Mouse (Mus musculus): ENCODE data around the gene Gm34653. TPM values are rescaled to one million over a fixed set of nuclear protein-coding genes. Genes with fewer than 3 reads are reported as not detected.

The Gm34653 gene
- not detected for polyA plus RNA-seq (2014; fragmentation: Illumina TruSeq; extraction: RNeasy Lipid Tissue Mini Kit (QIAGEN cat#74804); ENCODE audit: low read depth, low replicate concordance)

GRCm38 (mm10) chr2:34832766-34833457 lies at the start of gene Gm34653:
Gene Gm34653 (plus strand): TSS chr2:34833007.

GRCm38 (mm10) chr2:34799357-34800256 lies 33.2 kb upstream of the Gm34653 start, which contains the start of gene Rabepk:
Gene Rabepk (minus strand): TSS chr2:34799912.

GRCm38 (mm10) chr2:34825827-34826459 lies 6.9 kb upstream of the Gm34653 start, which contains the start of gene Fbxw2:
Gene Fbxw2 (minus strand): TSS chr2:34826311.

GRCm38 (mm10) chr2:34874271-34874670 lies 41.5 kb downstream of the Gm34653 start, which contains the start of gene Cutal:
Gene Cutal (plus strand): TSS chr2:34874396.

DNA sequence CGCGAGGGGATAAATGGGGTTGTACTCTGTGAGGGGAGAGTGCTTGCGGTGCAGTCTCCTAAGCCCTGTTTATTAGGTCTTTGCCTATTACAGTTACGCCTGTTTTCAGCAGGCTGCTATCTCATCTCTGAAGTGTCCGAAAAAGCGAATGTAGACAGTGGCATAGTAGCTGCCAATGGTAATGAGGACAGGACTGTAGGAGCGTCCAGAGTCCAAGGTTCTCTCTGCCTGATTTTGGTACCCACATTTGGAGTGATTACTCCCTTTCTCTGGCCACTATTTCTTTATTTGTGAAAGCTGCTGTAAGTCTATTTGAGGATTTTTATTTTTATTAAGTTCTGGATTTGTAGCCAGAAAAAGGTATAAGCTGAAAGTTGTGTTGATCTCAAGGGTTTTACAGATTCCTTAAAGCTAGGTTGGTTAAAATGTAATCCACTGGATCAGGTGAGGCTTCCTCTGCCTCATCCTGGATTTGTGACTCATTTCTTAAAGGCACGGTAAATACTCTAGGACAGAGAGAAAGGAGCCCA lies 42.1 kb downstream of the Gm34653 start, which contains the start of gene Psmd5:
Gene Psmd5, minus strand, starts transcription at position 153 of the 530 bp plus-strand sequence.

Other genes starting within 250 kb of the Gm34653 start
- 44.0 TPM for gene Gapvd1, start 77.8 kb upstream of the Gm34653 start, polyA plus RNA-seq (2014; fragmentation: Illumina TruSeq; extraction: RNeasy Lipid Tissue Mini Kit (QIAGEN cat#74804); ENCODE audit: low read depth, low replicate concordance)
- gene Hspa5, start 61.0 kb upstream of the Gm34653 start, polyA plus RNA-seq (2014; fragmentation: Illumina TruSeq; extraction: RNeasy Lipid Tissue Mini Kit (QIAGEN cat#74804); ENCODE audit: low read depth, low replicate concordance): 1,035 TPM
- gene Rabepk, start 33.1 kb upstream of the Gm34653 start, polyA plus RNA-seq (2014; fragmentation: Illumina TruSeq; extraction: RNeasy Lipid Tissue Mini Kit (QIAGEN cat#74804); ENCODE audit: low read depth, low replicate concordance): 30.7 TPM
- gene Fbxw2, start 6.7 kb upstream of the Gm34653 start, polyA plus RNA-seq (2014; fragmentation: Illumina TruSeq; extraction: RNeasy Lipid Tissue Mini Kit (QIAGEN cat#74804); ENCODE audit: low read depth, low replicate concordance): 60.8 TPM
- gene Cutal, start 41.4 kb downstream of the Gm34653 start, polyA plus RNA-seq (2014; fragmentation: Illumina TruSeq; extraction: RNeasy Lipid Tissue Mini Kit (QIAGEN cat#74804); ENCODE audit: low read depth, low replicate concordance): 13.7 TPM
- 31.7 TPM for gene Psmd5, start 42.0 kb downstream of the Gm34653 start, polyA plus RNA-seq (2014; fragmentation: Illumina TruSeq; extraction: RNeasy Lipid Tissue Mini Kit (QIAGEN cat#74804); ENCODE audit: low read depth, low replicate concordance)
- 10.8 TPM for gene Phf19, start 81.0 kb downstream of the Gm34653 start, polyA plus RNA-seq (2014; fragmentation: Illumina TruSeq; extraction: RNeasy Lipid Tissue Mini Kit (QIAGEN cat#74804); ENCODE audit: low read depth, low replicate concordance)
- 4.2 TPM for gene Traf1, start 128.8 kb downstream of the Gm34653 start, polyA plus RNA-seq (2014; fragmentation: Illumina TruSeq; extraction: RNeasy Lipid Tissue Mini Kit (QIAGEN cat#74804); ENCODE audit: low read depth, low replicate concordance)
- gene Hc, start 228.4 kb downstream of the Gm34653 start, polyA plus RNA-seq (2014; fragmentation: Illumina TruSeq; extraction: RNeasy Lipid Tissue Mini Kit (QIAGEN cat#74804); ENCODE audit: low read depth, low replicate concordance): not detected